Mouse (Mus musculus): ENCODE measurements at regions not wholly inside any gene's neighbourhood (a gene's known extent, or its start where the extent isn't known, plus 50 kb on each side); places are given as distances from the start of the nearest gene placed in this dataset.
"Not testable (repeated sequence)": the region's sequence is repeated elsewhere in the genome, so short reads cannot be mapped to it uniquely, and the experiment has no call there.

- ATAC-seq (ENCODE audit: low FRiP score, low read depth), result no peak
- Histone ChIP-seq H3K9me3 (no peaks in the 10 kb centered on the region), H3K36me3 (no peaks in the 10 kb centered on the region), H3K27ac (no peak overlapping the region), H3K27me3 (replicated peaks) (no peaks in the 10 kb centered on the region), H3K4me3 (no peak overlapping the region), H3K4me1 (no peaks in the 10 kb centered on the region), H3K9ac (no peak overlapping the region), H3K4me2 (replicated peaks) (no peak overlapping the region)
- 91% methylated on average over 10 of the region's 10 CpGs for WGBS
Observed at GRCm38 (mm10) chr8:126864314-126864948, 81.2 kb downstream of the Tomm20 start.

GRCm38 (mm10) chr8:126863661-126864060 is 82.0 kb downstream of the Tomm20 start:
- H3K9me3 ChIP-seq; H3K4me1 ChIP-seq; H3K27me3 ChIP-seq (replicated peaks); H3K27ac ChIP-seq; ATAC-seq (ENCODE audit: low FRiP score, low read depth); H3K4me2 ChIP-seq (replicated peaks); H3K36me3 ChIP-seq; H3K9ac ChIP-seq; H3K4me3 ChIP-seq: not testable (repeated sequence)
- WGBS, result 84% methylated on average over 1 of the region's 1 CpGs

DNA sequence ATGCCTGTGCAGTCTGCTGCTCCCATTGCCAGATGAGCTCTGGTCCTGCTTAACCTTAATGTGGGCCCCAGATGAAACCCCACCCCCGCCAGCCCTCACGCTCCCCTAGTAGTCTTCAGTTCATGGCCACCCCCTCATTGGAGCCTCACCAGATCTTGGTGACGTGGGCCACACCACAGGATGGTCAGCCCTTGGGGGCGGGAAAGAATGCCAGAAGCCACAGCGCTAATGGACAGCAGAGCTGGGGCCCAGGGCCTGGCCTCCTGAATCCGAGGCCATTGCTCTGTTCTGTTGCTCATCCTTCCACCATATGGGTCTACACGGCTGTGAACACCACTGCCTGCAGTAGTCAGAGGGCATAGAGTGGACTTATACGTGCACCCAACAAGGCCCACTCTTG is 83.9 kb downstream of the Tomm20 start:
- Histone ChIP-seq H3K4me1 (no peaks in the 10 kb centered on the region), H3K9ac (no peak overlapping the region), H3K9me3 (no peaks in the 10 kb centered on the region), H3K36me3 (no peaks in the 10 kb centered on the region), H3K27ac (no peak overlapping the region), H3K27me3 (replicated peaks) (no peaks in the 10 kb centered on the region), H3K4me3 (no peak overlapping the region), H3K4me2 (replicated peaks) (no peak overlapping the region)
- WGBS, result 90% methylated on average over 8 of the region's 8 CpGs
- ATAC-seq (ENCODE audit: low FRiP score, low read depth), result no peak

DNA sequence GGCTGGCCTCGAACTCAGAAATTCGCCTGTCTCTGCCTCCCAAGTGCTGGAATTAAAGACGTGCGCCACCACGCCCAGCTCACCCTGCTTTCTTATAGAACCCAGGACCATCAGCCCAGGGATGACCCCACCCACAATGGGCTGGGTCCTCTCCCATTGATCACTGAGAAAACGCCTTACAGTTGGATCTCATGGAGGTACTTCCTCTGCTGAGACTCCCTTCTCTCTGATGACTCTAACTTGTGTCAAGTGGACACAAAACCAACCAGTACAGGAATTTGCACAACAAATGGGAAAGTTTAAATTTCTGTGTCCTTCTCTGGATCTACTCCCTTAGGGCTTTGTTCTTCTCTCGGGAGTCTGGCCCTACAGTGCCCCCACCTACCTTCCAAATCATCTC is 85.0 kb downstream of the Tomm20 start:
- Histone ChIP-seq H3K9ac (no peak overlapping the region), H3K27ac (no peak overlapping the region), H3K9me3 (no peaks in the 10 kb centered on the region), H3K4me2 (replicated peaks) (no peak overlapping the region), H3K36me3 (no peaks in the 10 kb centered on the region), H3K4me3 (no peak overlapping the region), H3K4me1 (no peaks in the 10 kb centered on the region), H3K27me3 (replicated peaks) (no peaks in the 10 kb centered on the region)
- WGBS, result 89% methylated on average over 7 of the region's 7 CpGs
- no peak for ATAC-seq (ENCODE audit: low FRiP score, low read depth)

DNA sequence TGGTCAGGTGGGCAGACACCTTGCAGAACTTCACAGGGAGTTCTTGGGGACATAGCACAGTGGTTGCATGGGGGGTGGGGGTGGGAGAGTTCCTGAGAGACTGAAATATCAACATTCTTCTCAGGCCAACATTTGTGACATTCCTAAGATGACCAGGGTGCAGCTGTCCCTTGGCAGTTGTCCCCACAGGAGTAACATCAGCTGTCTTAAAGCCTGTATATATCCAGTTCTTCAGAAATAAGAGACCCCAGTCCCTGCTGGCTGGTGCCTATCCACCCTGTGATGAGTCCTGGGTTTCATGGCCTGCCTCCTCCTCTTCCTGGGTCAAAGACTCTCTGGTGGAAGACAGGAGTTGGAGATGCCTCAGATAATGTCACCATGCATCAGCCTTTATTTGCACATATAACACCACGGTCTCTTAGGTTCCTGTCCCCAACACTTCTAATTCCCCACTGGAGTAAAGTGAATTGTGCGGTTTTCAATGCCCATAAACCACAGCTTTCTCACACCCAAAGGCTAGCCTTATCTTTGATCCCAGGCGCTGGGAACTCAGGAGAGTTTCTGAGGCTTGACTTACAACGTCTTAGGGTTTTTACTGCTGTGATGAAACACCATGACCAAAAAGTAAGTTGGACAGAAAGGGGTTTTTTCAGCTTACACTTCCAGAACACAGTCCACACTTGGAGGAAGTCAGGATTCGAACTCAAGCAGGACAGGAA is 85.8 kb downstream of the Tomm20 start:
- WGBS, result 84% methylated on average over 5 of the region's 5 CpGs
- Histone ChIP-seq H3K4me2 (replicated peaks) (no peak overlapping the region), H3K36me3 (no peaks in the 10 kb centered on the region), H3K4me3 (no peak overlapping the region), H3K27me3 (replicated peaks) (no peaks in the 10 kb centered on the region), H3K9me3 (no peaks in the 10 kb centered on the region), H3K27ac (no peak overlapping the region), H3K9ac (no peak overlapping the region), H3K4me1 (no peaks in the 10 kb centered on the region)
- no peak for ATAC-seq (ENCODE audit: low FRiP score, low read depth)

DNA sequence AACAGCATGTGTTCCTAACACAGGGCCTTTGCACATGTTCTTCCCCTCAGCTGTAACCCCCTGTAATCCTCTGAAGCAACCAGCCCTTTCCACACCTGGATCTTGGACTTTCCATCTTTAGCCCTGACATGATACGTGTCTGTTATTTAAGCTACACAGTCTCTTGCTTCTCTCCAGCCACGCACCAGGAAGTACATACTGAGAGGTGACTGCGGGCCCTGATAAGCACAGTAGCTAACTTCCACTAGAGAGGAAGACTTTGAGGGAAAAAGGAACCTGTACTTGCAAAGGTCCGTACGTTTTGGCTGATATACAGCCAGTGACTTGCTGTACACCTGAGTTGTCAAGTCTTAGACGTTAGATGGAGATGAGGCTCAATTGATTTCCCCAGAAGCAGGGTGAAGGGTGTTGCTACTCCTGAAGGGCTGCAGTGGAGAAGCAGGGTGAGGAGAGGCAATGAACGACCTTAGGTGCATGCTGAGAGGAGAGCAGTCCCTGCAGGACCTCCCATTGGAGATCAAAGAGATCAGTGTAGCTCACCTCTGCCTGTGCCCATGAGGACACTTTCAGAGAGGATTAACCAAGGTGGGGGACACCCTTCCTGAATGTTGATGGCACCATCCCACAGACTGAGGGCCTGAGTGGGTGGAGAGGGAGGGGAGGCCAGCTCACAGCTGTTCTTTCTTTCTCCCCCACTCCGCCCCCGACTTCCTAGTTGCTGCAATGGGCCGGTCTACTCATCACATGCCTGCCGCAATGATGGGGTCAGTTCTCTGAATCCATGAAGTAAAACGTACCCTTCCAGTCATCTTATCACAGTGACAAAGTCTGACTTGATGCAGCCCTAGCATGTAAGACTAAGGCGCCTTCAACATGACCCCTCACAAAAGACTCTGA is 88.1 kb downstream of the Tomm20 start:
- no peak overlapping the region for H3K9ac ChIP-seq
- no peak overlapping the region for H3K4me3 ChIP-seq
- WGBS, result 79% methylated on average over 13 of the region's 13 CpGs
- H3K9me3 ChIP-seq, result no peaks in the 10 kb centered on the region
- no peaks in the 10 kb centered on the region for H3K27me3 ChIP-seq (replicated peaks)
- no peak overlapping the region for H3K4me2 ChIP-seq (replicated peaks)
- no peak for ATAC-seq (ENCODE audit: low FRiP score, low read depth)
- H3K36me3 ChIP-seq, result no peaks in the 10 kb centered on the region
- no peak overlapping the region for H3K27ac ChIP-seq
- H3K4me1 ChIP-seq, result peaks cover 7% of the 10 kb centered on the region; the same call in 1 of the 2 replicates

- Histone ChIP-seq H3K27me3 (replicated peaks) (no peaks in the 10 kb centered on the region), H3K27ac (no peak overlapping the region), H3K9me3 (no peaks in the 10 kb centered on the region), H3K4me3 (no peak overlapping the region), H3K36me3 (no peaks in the 10 kb centered on the region), H3K4me1 (peaks cover 7% of the 10 kb centered on the region; the same call in 1 of the 2 replicates), H3K4me2 (replicated peaks) (no peak overlapping the region), H3K9ac (no peak overlapping the region)
- 83% methylated on average over 5 of the region's 5 CpGs for WGBS
- ATAC-seq (ENCODE audit: low FRiP score, low read depth), result no peak
Observed at GRCm38 (mm10) chr8:126855914-126856313, 89.7 kb downstream of the Tomm20 start.

DNA sequence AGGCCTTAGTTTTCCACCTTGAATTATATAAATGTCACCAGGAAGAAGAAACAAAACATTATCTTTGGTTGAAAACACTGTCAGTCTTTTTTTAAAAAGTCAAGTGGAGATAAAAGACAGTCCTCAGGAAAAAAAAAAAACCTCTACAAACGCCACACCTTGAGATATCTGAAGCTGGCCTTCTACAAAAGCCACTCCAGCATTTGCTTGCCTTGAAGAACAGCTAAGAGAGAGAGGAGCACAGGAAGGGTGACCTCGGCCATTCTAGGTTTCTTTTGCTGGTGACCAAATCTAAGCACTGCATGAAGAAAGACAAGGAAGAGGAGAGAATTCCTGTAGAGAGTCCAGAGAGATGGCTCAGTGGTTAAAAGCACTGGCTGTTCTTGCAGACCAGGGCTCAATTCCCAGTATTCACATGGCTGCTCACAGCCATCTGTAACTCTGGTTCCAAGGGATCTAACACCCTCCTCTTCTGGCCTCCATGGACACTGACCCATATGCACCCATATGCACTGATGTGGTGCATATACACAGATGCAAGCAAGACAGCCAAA is 90.5 kb downstream of the Tomm20 start:
- Histone ChIP-seq H3K27ac (no peak overlapping the region), H3K4me1 (peaks cover 7% of the 10 kb centered on the region; the same call in 1 of the 2 replicates), H3K4me2 (replicated peaks) (no peak overlapping the region), H3K9ac (no peak overlapping the region), H3K4me3 (no peak overlapping the region), H3K9me3 (no peaks in the 10 kb centered on the region), H3K27me3 (replicated peaks) (no peaks in the 10 kb centered on the region), H3K36me3 (no peaks in the 10 kb centered on the region)
- ATAC-seq (ENCODE audit: low FRiP score, low read depth), result no peak
- WGBS, result 81% methylated on average over 2 of the region's 2 CpGs

DNA sequence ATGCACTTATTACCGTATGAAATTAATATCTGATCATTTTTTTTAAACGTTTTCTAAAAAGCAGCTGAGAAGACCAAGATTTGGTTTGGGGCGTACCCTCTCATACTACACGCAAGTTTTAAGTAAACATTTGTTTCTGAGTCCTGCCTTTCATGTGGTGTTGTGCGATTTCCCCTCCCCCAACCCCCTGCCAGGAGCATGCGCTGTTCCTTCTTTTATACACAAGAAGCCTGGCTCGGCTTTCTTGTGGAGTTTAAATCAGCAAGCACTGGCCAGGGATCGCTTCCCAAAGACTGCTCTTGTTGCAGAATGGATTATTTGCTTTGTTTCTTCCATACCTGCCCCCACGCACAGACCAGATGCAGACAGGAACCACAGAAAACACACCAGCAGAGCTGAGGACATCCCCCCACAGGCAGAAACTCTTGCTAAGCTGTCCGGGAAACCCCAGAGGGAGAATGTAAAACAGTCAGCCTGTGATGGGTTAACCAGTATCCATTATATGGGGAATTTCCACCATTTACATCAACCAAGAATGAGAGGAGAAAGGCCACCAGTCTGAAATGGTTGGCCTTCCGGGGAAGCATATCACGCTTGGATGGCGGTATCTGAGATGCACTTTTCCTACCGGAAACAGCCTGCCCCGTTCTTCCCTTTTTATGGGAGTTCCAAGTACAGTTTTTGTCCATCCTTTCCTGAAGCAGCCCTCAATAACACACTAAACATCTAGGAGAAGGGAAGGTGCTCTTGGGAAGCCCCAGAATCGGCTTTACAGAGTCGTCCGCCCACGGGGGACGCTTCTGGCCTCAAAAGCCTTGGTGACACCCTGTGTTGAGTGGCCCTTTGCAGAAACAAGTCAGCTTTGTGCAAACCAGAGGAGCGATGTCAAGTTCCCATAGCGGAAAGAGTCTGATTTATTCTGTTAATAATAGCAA is 91.3 kb downstream of the Tomm20 start:
- no peaks in the 10 kb centered on the region for H3K27me3 ChIP-seq (replicated peaks)
- H3K27ac ChIP-seq, result no peak overlapping the region
- no peak overlapping the region for H3K9ac ChIP-seq
- peaks cover 12% of the 10 kb centered on the region; the same call in 1 of the 2 replicates for H3K4me1 ChIP-seq
- no peak overlapping the region for H3K4me2 ChIP-seq (replicated peaks)
- no peak overlapping the region for H3K4me3 ChIP-seq
- no peaks in the 10 kb centered on the region for H3K36me3 ChIP-seq
- 74% methylated on average over 22 of the region's 22 CpGs for WGBS
- H3K9me3 ChIP-seq, result no peaks in the 10 kb centered on the region
- ATAC-seq (ENCODE audit: low FRiP score, low read depth), result no peak

- Histone ChIP-seq H3K9ac (no peak overlapping the region), H3K9me3 (no peaks in the 10 kb centered on the region), H3K27me3 (replicated peaks) (no peaks in the 10 kb centered on the region), H3K36me3 (no peaks in the 10 kb centered on the region), H3K27ac (no peak overlapping the region), H3K4me1 (peaks cover 13% of the 10 kb centered on the region; the same call in 1 of the 2 replicates), H3K4me2 (replicated peaks) (no peak overlapping the region), H3K4me3 (no peak overlapping the region)
- ATAC-seq (ENCODE audit: low FRiP score, low read depth), result no peak
- 54% methylated on average over 10 of the region's 10 CpGs for WGBS
Observed at GRCm38 (mm10) chr8:126852663-126853390, 92.8 kb downstream of the Tomm20 start.

GRCm38 (mm10) chr8:126852184-126852583 is 93.5 kb downstream of the Tomm20 start:
- H3K4me2 ChIP-seq (replicated peaks), result no peak overlapping the region
- H3K9ac ChIP-seq, result no peak overlapping the region
- no peak for ATAC-seq (ENCODE audit: low FRiP score, low read depth)
- H3K4me3 ChIP-seq, result no peak overlapping the region
- H3K36me3 ChIP-seq, result no peaks in the 10 kb centered on the region
- H3K27ac ChIP-seq, result no peak overlapping the region
- 71% methylated on average over 5 of the region's 5 CpGs for WGBS
- H3K9me3 ChIP-seq, result no peaks in the 10 kb centered on the region
- H3K4me1 ChIP-seq, result peaks cover 13% of the 10 kb centered on the region; the same call in 1 of the 2 replicates
- H3K27me3 ChIP-seq (replicated peaks), result no peaks in the 10 kb centered on the region
